Mouse (Mus musculus) kidney, adult 2 months (tissue): Measurements from ENCODE around the gene Klhl2.

Experiments
- CTCF ChIP-seq: fragments of 200-500 bp; conservative IDR thresholded peaks from 2 replicates; pipeline ENCODE4 v1.5.1; 2011; ENCODE audit warnings: low read depth, mild to moderate bottlenecking, control low read depth, low read length, moderate library complexity, mixed read lengths; ENCODE audit not compliant: insufficient read depth, insufficient read length
- POLR2A ChIP-seq: fragments of 200-500 bp; IDR thresholded peaks from one replicate; pipeline ENCODE4 v1.6.1; 2011; ENCODE audit warnings: low read depth, low read length, control low read depth

DNA sequence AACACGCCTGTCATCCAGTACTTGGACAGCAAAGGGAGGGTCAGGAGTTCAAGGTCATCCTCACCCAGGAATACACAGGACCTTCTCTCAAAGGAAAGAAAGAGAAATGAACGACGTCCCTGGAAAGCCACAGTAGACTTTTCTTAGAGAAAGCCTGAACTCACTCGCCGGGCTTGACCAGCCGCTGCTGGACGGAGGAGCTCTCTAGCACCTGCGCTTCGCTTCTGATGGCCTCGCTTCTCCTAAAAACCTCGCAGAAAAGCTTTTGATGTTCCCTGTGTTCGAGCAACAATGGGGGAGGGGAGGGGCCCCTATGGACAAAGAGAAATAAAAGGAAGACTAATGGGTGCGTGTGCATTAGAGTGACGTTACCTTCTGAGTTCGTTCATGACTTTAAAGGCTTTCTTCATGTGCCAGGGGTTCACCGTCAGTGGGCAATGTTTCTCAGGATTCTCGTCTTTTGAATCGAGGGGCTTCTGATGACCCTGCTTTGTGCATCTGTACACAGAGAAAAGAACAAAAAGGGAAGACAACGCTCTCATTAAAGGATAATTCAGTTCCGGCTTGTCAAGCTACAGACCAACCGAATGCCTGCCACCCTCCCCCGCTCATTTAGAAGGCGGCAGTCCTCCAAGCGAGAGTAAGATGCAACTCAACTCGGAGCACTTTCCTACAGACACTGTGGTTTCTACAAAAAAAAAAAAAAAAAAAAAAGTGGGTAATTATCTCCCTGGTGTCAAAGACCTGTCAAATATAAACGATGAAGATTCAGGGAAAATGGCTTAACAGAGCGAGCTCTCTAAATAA lies 15.5 kb downstream of the Klhl2 start:
- TF ChIP-seq CTCF (no peak), POLR2A (no peak)
